ENCODE assay signal across 10 mouse cellular contexts in genomic region chr5:77579826-77580745, GRCm38 (mm10).
DNase-seq lines count a peak whose midpoint lies in the region; ATAC-seq and TF ChIP-seq lines count a peak whose summit lies in the region.
"Had no signal": no experiment of that assay in that cellular context is flagged by ENCODE, and none has a peak within 500 bp of the region (broad histone marks: within the 10 kb centered on the region; RNA-seq: fewer than 3 reads in every experiment).

No protein-coding gene starts in this region.

- H3K4me3 ChIP-seq in kidney, embryonic 14.5 days (ENCODE audit: low read length), result no peak overlapping the region
- H3K4me3 ChIP-seq in heart, adult 2 months, result no peak overlapping the region
- no peak overlapping the region for H3K4me3 ChIP-seq in thymus, adult 2 months (ENCODE audit: control insufficient read depth, insufficient read depth, low read length)
- H3K4me3 ChIP-seq: forebrain, embryonic 12.5 days; midbrain, embryonic 12.5 days had no signal

- no peaks in the 10 kb centered on the region for H3K9me3 ChIP-seq in kidney, embryonic 14.5 days (ENCODE audit: control insufficient read depth, low read length)
- H3K9me3 ChIP-seq: forebrain, embryonic 12.5 days; midbrain, embryonic 12.5 days had no signal

- H3K79me2 ChIP-seq in heart, adult 2 months (replicated peaks; ENCODE audit: control insufficient read depth, insufficient read depth, low read length), result no peaks in the 10 kb centered on the region

- intact Hi-C loops in heart, adult 2 months (cut with DNase I), result no loop called here

- TF ChIP-seq EP300 in heart, adult 2 months (IDR thresholded peaks at IDR 0.05; ENCODE audit: insufficient read depth, low read depth, low read length), result no peak

- TF ChIP-seq POLR2A in heart, adult 2 months (IDR thresholded peaks at IDR 0.05; ENCODE audit: insufficient read depth, low read depth, low read length), result no peak
- no peak for TF ChIP-seq POLR2A in thymus, adult 2 months (IDR thresholded peaks at IDR 0.05; ENCODE audit: control insufficient read depth, extremely low read depth, insufficient read depth, low read length, poor library complexity)

- H3K36me3 ChIP-seq in kidney, embryonic 14.5 days (ENCODE audit: control insufficient read depth, insufficient read depth, low read length), result no peaks in the 10 kb centered on the region
- no peaks in the 10 kb centered on the region for H3K36me3 ChIP-seq in heart, adult 2 months (ENCODE audit: control insufficient read depth, insufficient read depth, low read length)
- no peaks in the 10 kb centered on the region for H3K36me3 ChIP-seq in thymus, adult 2 months (ENCODE audit: control insufficient read depth, insufficient read depth, low read length)
- H3K36me3 ChIP-seq: forebrain, embryonic 12.5 days; midbrain, embryonic 12.5 days had no signal

- H3K4me1 ChIP-seq in kidney, embryonic 14.5 days (ENCODE audit: control insufficient read depth, insufficient read depth, low read length), result peaks cover 19% of the 10 kb centered on the region
- H3K4me1 ChIP-seq in heart, adult 2 months (ENCODE audit: control insufficient read depth, insufficient read depth, low read length), result peaks cover 2% of the 10 kb centered on the region
- H3K4me1 ChIP-seq in thymus, adult 2 months (replicated peaks; ENCODE audit: control insufficient read depth, insufficient read depth, low read length), result no peaks in the 10 kb centered on the region

- H3K4me2 ChIP-seq in kidney, embryonic 14.5 days (replicated peaks; ENCODE audit: low read depth, low read length), result peak overlapping the region; percentile 30
- H3K4me2 ChIP-seq: forebrain, embryonic 12.5 days; midbrain, embryonic 12.5 days had no signal

- no peak for TF ChIP-seq CTCF in heart, adult 2 months (IDR thresholded peaks at IDR 0.05)
- no peak for TF ChIP-seq CTCF in thymus, adult 2 months (IDR thresholded peaks at IDR 0.05; ENCODE audit: borderline replicate concordance, control insufficient read depth, extremely low read depth, insufficient read depth, low read length, poor library complexity)

- H3K27ac ChIP-seq in kidney, embryonic 14.5 days (ENCODE audit: low read depth, low read length), result peak overlapping the region; percentile 62
- no peak overlapping the region; the same call in 1 of the 2 replicates for H3K27ac ChIP-seq in heart, adult 2 months
- no peak overlapping the region for H3K27ac ChIP-seq in thymus, adult 2 months (ENCODE audit: control insufficient read depth, insufficient read depth, low read length)
- H3K27ac ChIP-seq: forebrain, embryonic 12.5 days had no signal

- no peaks in the 10 kb centered on the region for H3K27me3 ChIP-seq in kidney, embryonic 14.5 days (ENCODE audit: control insufficient read depth, insufficient read depth, low read length)
- no peaks in the 10 kb centered on the region for H3K27me3 ChIP-seq in heart, adult 2 months (ENCODE audit: control insufficient read depth, insufficient read depth, low read length)
- no peaks in the 10 kb centered on the region for H3K27me3 ChIP-seq in thymus, adult 2 months (ENCODE audit: control insufficient read depth, insufficient read depth, low read length)
- H3K27me3 ChIP-seq: midbrain, embryonic 12.5 days had no signal

- H3K9ac ChIP-seq in kidney, embryonic 14.5 days (ENCODE audit: low read depth, low read length), result no peak overlapping the region
- H3K9ac ChIP-seq in heart, adult 2 months (ENCODE audit: low read depth, low read length), result no peak overlapping the region
- H3K9ac ChIP-seq: forebrain, embryonic 12.5 days; midbrain, embryonic 12.5 days had no signal

- peak; percentile 69 for ATAC-seq in kidney, embryonic 14.5 days (ENCODE audit: low FRiP score, low TSS enrichment)
- no peak for ATAC-seq in monocyte, adult 5-6 weeks (replicated peaks; ENCODE audit: insufficient number of reproducible peaks, low FRiP score, low TSS enrichment, poor library complexity, severe bottlenecking)

- WGBS in kidney, embryonic 14.5 days, result 12% methylated on average over 20 of the region's 20 CpGs
- 41% methylated on average over 20 of the region's 20 CpGs for WGBS in heart, adult 2 months
- 79% methylated on average over 20 of the region's 20 CpGs for whole genome bisulfite sequencing in thymus, adult 2 months

- DNase-seq in kidney, adult 9 months, result no peak
- DNase-seq in embryo, embryonic 10.5 days (ENCODE audit: low spot score), result peak; percentile 45
- DNase-seq in heart, adult 2 months, result peak; percentile 13 to 20
- peak; percentile 44 for DNase-seq in mesoderm, embryonic 11.5 days (ENCODE audit: low read depth, low spot score)
- no peak for DNase-seq in urinary bladder, adult 2 months (ENCODE audit: low spot score)
- DNase-seq in thymus, adult 2 months, result no peak

Comparison
In these comparisons a context has a peak if more than half of its experiments do, and no peak if none do; other contexts are left out.
1. DNase-seq: peak in embryo, embryonic 10.5 days (single experiment), heart, adult 2 months (2 of 2) and mesoderm, embryonic 11.5 days (single experiment); none in kidney, adult 9 months (single experiment), urinary bladder, adult 2 months (single experiment) and thymus, adult 2 months (single experiment).